Mouse (Mus musculus): ENCODE data around the gene Timmdc1. TPM values are rescaled to one million over a fixed set of nuclear protein-coding genes. Genes with fewer than 3 reads are reported as not detected.

Timmdc1 gene
- polyA plus RNA-seq, 1 experiment from 2014 or later: 25.1 TPM

DNA sequence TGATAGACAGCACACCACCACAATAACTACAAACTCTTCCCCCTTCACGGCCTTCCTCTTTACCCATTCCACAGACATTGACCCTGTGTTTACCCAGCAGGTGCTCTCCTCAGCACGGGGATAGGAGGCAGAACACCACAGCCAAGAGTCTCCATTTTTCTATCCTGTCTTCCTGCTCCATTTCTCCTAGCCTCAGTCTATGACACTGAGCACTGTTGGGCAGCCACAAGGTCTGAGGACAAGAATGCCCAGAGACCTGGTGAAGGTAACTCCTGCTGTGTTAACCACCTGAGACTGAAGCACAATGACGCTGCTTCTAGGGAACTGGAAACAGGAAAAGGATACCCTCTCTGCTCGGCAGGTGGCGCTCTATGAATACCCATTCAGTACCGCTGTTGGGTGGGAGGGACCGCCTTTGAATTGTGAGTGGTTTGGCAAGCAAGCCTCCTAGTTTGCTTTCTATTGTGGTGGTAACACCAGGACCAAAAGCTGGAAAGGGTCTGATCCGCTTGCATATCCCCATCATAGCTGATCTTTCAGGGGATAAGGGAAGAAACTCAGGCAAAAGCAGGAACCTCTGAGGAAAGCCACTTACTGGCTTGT is 14.2 kb upstream of the Timmdc1 start:
- no peak overlapping the region for H3K4me3 ChIP-seq
- no peaks in the 10 kb centered on the region for H3K4me1 ChIP-seq
- 48% methylated on average over 8 of the region's 8 CpGs for WGBS
- H3K9me3 ChIP-seq: no peaks in the 10 kb centered on the region
- peaks cover 72% of the 10 kb centered on the region for H3K36me3 ChIP-seq
- H3K27me3 ChIP-seq (ENCODE audit: insufficient read depth, poor library complexity, severe bottlenecking): no peaks in the 10 kb centered on the region
- no peak overlapping the region for H3K27ac ChIP-seq
- peak; percentile 86 for DNase-seq (ENCODE audit: low spot score)

DNA sequence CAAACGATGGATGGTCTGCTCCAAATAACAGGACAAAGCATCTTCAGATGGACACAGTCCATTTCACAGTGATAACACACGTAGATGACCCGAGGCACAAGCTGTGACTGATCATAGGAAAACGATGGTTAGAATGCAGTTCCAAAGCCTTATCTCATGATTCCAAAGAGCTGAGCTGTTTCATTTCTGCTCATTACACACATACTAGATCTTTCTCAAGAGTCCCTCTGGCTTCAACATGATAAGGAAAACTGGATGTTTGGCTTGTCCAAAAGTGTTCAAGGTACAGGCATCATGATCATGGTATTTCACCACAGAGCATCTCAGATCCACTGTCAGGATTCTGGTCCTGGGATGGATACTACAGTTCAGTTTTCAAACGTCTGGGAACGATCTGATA is 3.8 kb upstream of the Timmdc1 start:
- DNase-seq (ENCODE audit: low spot score): no peak
- Histone ChIP-seq H3K27ac (no peak overlapping the region), H3K4me3 (no peak overlapping the region), H3K9me3 (no peaks in the 10 kb centered on the region), H3K4me1 (peaks cover 11% of the 10 kb centered on the region; the same call in 1 of the 2 replicates), H3K27me3 (ENCODE audit: insufficient read depth, poor library complexity, severe bottlenecking) (no peaks in the 10 kb centered on the region), H3K36me3 (peaks cover 61% of the 10 kb centered on the region)
- WGBS: 79% methylated on average over 6 of the region's 6 CpGs

DNA sequence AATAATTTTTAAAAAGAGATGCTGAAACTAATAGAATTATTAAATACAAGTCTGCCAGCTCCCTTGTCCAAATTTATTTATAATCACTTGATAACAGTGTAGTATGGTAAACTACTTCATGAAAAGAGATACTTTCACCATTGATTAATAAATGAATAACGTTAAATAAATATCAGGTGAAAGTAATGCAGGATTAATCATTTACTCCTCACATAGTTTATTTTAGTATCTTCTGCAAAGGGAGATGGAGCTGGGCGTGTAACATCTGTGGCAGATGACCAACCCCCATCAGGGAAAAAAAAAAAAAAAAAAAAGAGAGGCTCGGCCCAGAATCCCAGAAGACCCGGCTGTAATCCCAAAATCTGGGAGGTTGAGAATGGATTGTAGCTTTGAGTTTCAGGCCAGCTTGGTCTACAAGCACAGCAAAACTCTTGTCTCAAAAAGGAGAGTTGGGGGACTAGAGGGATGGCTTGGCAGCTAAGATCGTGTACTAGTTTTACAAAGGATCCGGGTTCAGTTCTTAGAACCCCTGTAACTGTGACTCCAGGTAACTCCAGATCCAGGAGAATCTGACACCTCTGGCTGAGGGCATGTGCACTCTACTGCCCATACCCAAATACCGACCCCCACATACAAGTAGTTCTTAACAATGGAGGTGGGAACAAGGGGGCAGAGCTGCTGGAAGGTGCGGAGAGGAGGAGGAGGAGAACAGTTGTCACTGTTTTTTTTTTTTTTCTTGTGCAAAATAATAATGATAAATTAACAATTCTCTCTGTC is 1.1 kb downstream of the Timmdc1 start:
- 32% methylated on average over 8 of the region's 8 CpGs for WGBS
- DNase-seq (ENCODE audit: low spot score): no peak
- Histone ChIP-seq H3K4me3 (peak overlapping the region; percentile 97), H3K4me1 (peaks cover 15% of the 10 kb centered on the region; the same call in 1 of the 2 replicates), H3K9me3 (no peaks in the 10 kb centered on the region), H3K36me3 (peaks cover 39% of the 10 kb centered on the region), H3K27me3 (ENCODE audit: insufficient read depth, poor library complexity, severe bottlenecking) (no peaks in the 10 kb centered on the region), H3K27ac (peak overlapping the region; percentile 97; the same call in 1 of the 2 replicates)

- Histone ChIP-seq H3K9me3 (no peaks in the 10 kb centered on the region), H3K36me3 (peaks cover 30% of the 10 kb centered on the region)
- WGBS: 93% methylated on average over 2 of the region's 2 CpGs
Measured at GRCm38 (mm10) chr16:38519140-38519539, 3.3 kb downstream of the Timmdc1 start.

GRCm38 (mm10) chr16:38510846-38511245 is 11.6 kb downstream of the Timmdc1 start:
- Histone ChIP-seq H3K9me3 (no peaks in the 10 kb centered on the region), H3K4me1 (no peaks in the 10 kb centered on the region), H3K27ac (no peak overlapping the region), H3K27me3 (ENCODE audit: insufficient read depth, poor library complexity, severe bottlenecking) (no peaks in the 10 kb centered on the region), H3K4me3 (no peak overlapping the region), H3K36me3 (peaks cover 71% of the 10 kb centered on the region)
- 92% methylated on average over 2 of the region's 2 CpGs for WGBS
- no peak for DNase-seq (ENCODE audit: low spot score)

More at GRCm38 (mm10) chr16:38519140-38519539, 3.3 kb downstream of the Timmdc1 start:
- Histone ChIP-seq H3K4me1 (peaks cover 15% of the 10 kb centered on the region; the same call in 1 of the 2 replicates), H3K27me3 (ENCODE audit: insufficient read depth, poor library complexity, severe bottlenecking) (no peaks in the 10 kb centered on the region), H3K4me3 (no peak overlapping the region), H3K27ac (no peak overlapping the region)
- no peak for DNase-seq (ENCODE audit: low spot score)

DNA sequence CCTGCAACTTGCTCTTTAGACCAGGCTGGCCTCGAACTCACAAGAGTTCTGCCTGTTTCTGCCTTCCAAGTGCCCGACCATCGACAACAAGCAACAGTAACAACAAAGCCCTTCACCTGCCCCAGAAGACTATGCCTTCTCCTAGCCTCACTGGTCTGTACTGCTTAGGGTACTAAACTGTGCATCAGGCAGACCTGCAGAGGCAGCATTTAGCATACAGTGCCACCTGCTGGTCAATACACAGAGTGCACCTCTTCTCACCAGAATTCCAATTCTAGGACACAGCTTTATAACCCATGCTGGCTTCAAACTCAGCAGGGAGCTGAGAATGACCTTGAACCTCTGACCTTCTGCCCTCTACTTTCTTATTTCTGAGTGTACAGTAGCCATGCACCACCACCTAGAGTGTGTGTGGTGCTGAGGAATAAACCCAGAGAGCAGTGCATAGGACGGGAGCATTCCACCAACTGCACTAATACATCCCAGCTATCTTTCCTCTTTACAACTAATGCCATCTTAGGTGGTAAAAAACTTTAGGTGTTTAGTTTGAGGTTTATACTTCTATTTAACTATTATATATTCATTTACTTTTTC is 16.3 kb downstream of the Timmdc1 start:
- peak; percentile 80 for DNase-seq (ENCODE audit: low spot score)
- WGBS: 80% methylated on average over 4 of the region's 4 CpGs
- Histone ChIP-seq H3K27ac (no peak overlapping the region), H3K9me3 (no peaks in the 10 kb centered on the region), H3K27me3 (ENCODE audit: insufficient read depth, poor library complexity, severe bottlenecking) (no peaks in the 10 kb centered on the region), H3K4me3 (no peak overlapping the region), H3K36me3 (peaks cover 76% of the 10 kb centered on the region), H3K4me1 (no peaks in the 10 kb centered on the region)

- H3K36me3 ChIP-seq: peaks cover 76% of the 10 kb centered on the region
- WGBS: 88% methylated on average over 4 of the region's 4 CpGs
Measured at GRCm38 (mm10) chr16:38503528-38503927, 18.9 kb downstream of the Timmdc1 start.

DNA sequence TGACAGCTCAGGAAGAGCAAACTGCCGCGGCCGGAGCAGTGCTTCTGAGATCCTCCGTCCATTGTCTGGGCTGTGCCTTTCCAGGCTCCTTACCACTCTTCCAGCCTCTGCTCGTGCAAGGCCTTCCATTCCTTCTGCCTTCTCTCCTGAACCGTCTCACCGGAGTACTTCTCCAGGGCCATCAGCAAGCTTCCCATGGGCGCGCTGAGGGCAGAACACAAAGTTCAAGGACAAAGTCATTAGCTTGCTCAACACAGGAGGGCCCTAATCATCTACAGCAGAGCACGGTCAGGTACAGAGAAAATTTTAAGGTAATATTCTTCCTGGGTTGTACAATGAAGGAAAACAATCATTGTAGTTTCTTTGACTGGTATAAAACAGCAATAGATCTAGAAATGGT is 20.0 kb downstream of the Timmdc1 start:
- no peak overlapping the region for H3K4me3 ChIP-seq
- no peaks in the 10 kb centered on the region for H3K4me1 ChIP-seq
- WGBS: 89% methylated on average over 10 of the region's 10 CpGs
- H3K27ac ChIP-seq: no peak overlapping the region
- no peaks in the 10 kb centered on the region for H3K9me3 ChIP-seq
- H3K36me3 ChIP-seq: peaks cover 77% of the 10 kb centered on the region
- DNase-seq (ENCODE audit: low spot score): peak; percentile 19
- H3K27me3 ChIP-seq (ENCODE audit: insufficient read depth, poor library complexity, severe bottlenecking): no peaks in the 10 kb centered on the region

More at GRCm38 (mm10) chr16:38503528-38503927, 18.9 kb downstream of the Timmdc1 start:
- Histone ChIP-seq H3K27ac (no peak overlapping the region), H3K9me3 (no peaks in the 10 kb centered on the region), H3K4me3 (no peak overlapping the region), H3K27me3 (ENCODE audit: insufficient read depth, poor library complexity, severe bottlenecking) (no peaks in the 10 kb centered on the region), H3K4me1 (no peaks in the 10 kb centered on the region)
- DNase-seq (ENCODE audit: low spot score): no peak

DNA sequence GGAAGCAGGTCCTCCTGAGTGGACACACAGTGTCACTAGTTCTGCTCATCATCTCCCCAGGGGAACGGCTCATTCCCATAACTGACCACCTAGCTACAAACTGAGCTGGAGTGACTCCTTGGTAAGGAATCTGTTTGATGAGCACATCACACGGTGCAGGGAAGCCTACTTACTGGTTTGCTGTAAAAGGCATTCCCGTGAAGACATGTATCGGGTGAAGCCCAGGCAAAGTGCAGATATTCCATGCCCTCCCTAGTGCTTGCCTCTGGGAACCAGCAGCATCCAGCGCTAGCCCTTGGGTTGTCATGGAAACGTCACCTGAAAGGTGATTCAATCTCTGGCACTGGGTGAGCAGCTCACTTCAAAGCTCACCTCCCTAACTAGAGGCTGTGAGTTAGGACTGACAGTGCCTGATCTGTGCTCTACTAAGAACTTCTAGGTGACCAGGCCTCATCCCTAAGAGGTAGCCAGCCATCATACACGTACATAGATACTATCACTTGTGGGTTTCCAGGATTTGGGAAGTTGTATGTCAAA is 25.8 kb downstream of the Timmdc1 start:
- no peaks in the 10 kb centered on the region for H3K4me1 ChIP-seq
- 80% methylated on average over 7 of the region's 7 CpGs for WGBS
- DNase-seq (ENCODE audit: low spot score): peak; percentile 47
- H3K9me3 ChIP-seq: no peaks in the 10 kb centered on the region
- H3K4me3 ChIP-seq: no peak overlapping the region
- no peak overlapping the region for H3K27ac ChIP-seq
- no peaks in the 10 kb centered on the region for H3K27me3 ChIP-seq (ENCODE audit: insufficient read depth, poor library complexity, severe bottlenecking)
- peaks cover 47% of the 10 kb centered on the region for H3K36me3 ChIP-seq

- H3K4me1 ChIP-seq: no peaks in the 10 kb centered on the region
- no peak overlapping the region for H3K4me3 ChIP-seq
- no peaks in the 10 kb centered on the region for H3K9me3 ChIP-seq
- H3K36me3 ChIP-seq: peaks cover 26% of the 10 kb centered on the region
- no peak overlapping the region for H3K27ac ChIP-seq
- no peak for DNase-seq (ENCODE audit: low spot score)
- 83% methylated on average over 10 of the region's 10 CpGs for WGBS
- no peaks in the 10 kb centered on the region for H3K27me3 ChIP-seq (ENCODE audit: insufficient read depth, poor library complexity, severe bottlenecking)
Measured at GRCm38 (mm10) chr16:38493890-38494289, 28.6 kb downstream of the Timmdc1 start.

- WGBS: 78% methylated on average over 3 of the region's 3 CpGs
- H3K27me3 ChIP-seq (ENCODE audit: insufficient read depth, poor library complexity, severe bottlenecking): no peaks in the 10 kb centered on the region
- no peak overlapping the region for H3K4me3 ChIP-seq
- H3K27ac ChIP-seq: no peak overlapping the region
- peaks cover 14% of the 10 kb centered on the region for H3K36me3 ChIP-seq
- no peaks in the 10 kb centered on the region for H3K4me1 ChIP-seq
- no peaks in the 10 kb centered on the region for H3K9me3 ChIP-seq
- no peak for DNase-seq (ENCODE audit: low spot score)
Measured at GRCm38 (mm10) chr16:38492551-38492950, 29.9 kb downstream of the Timmdc1 start.

GRCm38 (mm10) chr16:38483582-38484309 is 38.7 kb downstream of the Timmdc1 start:
- Histone ChIP-seq H3K4me3 (peak overlapping the region; percentile 57), H3K27me3 (ENCODE audit: insufficient read depth, poor library complexity, severe bottlenecking) (peaks cover 21% of the 10 kb centered on the region), H3K4me1 (peaks cover 13% of the 10 kb centered on the region), H3K36me3 (no peaks in the 10 kb centered on the region), H3K9me3 (no peaks in the 10 kb centered on the region), H3K27ac (no peak overlapping the region)
- WGBS: 21% methylated on average over 42 of the region's 42 CpGs
- no peak for DNase-seq (ENCODE audit: low spot score)
